Mouse (Mus musculus) v-Abl transformed pro-B cells (cell line): Measurements from ENCODE around the gene Scaf1.

Experiments used
- in situ Hi-C, 2 experiments: fragments of 400-800 bp; cut with MboI; formaldehyde crosslinking; loops; one replicate each; pipeline ENCODE4 v1.15.1; 2025; ENCODE audit not compliant: unreplicated experiment in 2 of 2

Gene Scaf1

GRCm38 (mm10) chr7:44997940-44998428, 18.2 kb downstream of the Scaf1 start:
- in situ Hi-C loops = no loop called here

DNA sequence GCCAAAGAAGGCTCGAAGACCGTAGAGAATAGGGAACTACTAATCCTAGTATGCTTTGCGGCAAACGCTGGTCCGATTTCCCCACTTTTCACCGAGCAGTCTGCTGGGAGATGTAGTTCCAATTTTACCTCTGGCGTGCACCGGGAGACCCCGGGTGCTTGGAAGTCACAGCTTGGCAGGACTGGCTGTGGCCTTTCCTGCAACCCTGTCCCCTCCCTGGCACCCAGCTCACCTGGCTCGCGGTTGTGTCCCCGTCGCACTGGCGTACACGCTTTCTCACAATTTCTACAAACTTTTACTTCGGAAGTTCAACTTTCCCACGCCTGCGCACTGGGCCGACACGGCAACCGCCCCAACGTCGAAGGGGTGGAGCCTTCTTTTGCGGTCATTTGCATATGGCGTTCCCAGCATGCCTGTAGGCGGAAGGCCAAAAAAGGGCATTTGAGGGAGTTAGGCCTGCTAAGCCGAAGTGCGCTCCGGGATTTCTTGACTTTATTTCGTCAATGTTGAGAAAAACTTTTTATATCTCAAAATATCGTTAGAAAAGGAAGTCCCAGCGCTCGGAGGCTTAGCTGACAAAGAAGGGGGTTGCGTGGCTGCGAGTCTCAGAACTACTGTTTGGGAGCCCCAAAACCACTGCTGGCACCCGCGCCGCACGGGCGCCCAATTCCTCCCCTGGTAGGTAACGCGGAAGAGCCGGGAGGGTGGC, 18.8 kb downstream of the Scaf1 start, which contains the start of gene Irf3:
Gene Irf3, plus strand, starts transcription at position 418 of the 709 bp plus-strand sequence.
- in situ Hi-C loops = no loop called here

GRCm38 (mm10) chr7:44996672-44997071, 19.5 kb downstream of the Scaf1 start:
- in situ Hi-C loops = no loop called here

- in situ Hi-C loops = loop anchor here (5.0 to 10.0 kb wide), 4 partner anchors 48 to 168 kb away; partner anchors contain the start of genes Aldh16a1 (in 1 of the 2), Pih1d1 (in 1 of the 2) and Rpl13a (in 1 of the 2)
These were observed 29.1 kb downstream of the Scaf1 start for GRCm38 (mm10) chr7:44986879-44987718.

DNA sequence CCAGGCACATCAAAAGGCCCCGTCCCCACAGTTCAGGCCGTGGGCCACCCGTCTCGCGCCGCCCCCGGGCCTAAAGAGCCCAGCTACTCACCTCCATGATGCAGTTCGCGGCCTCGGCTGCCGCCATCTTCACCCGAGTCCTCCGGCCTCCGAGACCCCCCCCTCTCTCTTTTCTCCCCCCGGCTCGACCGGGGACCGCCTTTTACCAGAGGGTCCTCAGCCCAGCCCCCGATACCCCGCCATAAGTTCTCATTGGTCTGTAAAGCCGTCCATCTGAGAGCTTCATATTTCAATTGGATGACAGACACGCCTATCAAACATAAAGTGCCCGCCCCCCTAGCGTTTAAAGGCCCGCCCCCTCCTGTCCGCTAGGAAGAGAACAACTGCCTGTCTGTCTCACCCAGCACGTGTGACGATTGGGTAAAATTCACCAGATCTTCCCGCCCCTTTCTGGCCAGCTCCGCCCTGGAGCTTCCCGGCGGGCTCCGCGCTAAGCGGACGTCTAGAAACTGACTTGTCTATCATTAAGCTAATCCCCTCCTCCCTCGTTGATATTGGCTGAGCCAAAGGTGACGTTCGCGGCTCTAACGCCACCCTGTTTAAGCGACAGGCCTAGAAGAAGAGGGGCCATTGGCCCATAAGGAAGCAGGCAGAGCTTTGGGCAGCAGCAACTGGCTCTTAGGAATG, 29.8 kb downstream of the Scaf1 start, which contains the start of gene Prmt1:
Gene Prmt1, minus strand, starts transcription at position 377 of the 687 bp plus-strand sequence.
- in situ Hi-C loops = loop anchor here (5.0 to 10.0 kb wide), 4 partner anchors 48 to 168 kb away; partner anchors contain the start of genes Aldh16a1 (in 1 of the 2), Pih1d1 (in 1 of the 2) and Rpl13a (in 1 of the 2)

- in situ Hi-C loops = loop anchor here (5.0 to 10.0 kb wide), 4 partner anchors 49 to 169 kb away; partner anchors contain the start of genes Aldh16a1 (in 1 of the 2), Pih1d1 (in 1 of the 2) and Rpl13a (in 1 of the 2)
These were observed 30.5 kb downstream of the Scaf1 start for GRCm38 (mm10) chr7:44985595-44986191.

GRCm38 (mm10) chr7:44984833-44985164, 31.4 kb downstream of the Scaf1 start:
- in situ Hi-C loops = loop anchor here (5.0 to 10.0 kb wide), 5 partner anchors 50 to 170 kb away; partner anchors contain the start of genes Aldh16a1 (in 1 of the 2), Pih1d1 (in 1 of the 2) and Rpl13a (in 1 of the 2)

DNA sequence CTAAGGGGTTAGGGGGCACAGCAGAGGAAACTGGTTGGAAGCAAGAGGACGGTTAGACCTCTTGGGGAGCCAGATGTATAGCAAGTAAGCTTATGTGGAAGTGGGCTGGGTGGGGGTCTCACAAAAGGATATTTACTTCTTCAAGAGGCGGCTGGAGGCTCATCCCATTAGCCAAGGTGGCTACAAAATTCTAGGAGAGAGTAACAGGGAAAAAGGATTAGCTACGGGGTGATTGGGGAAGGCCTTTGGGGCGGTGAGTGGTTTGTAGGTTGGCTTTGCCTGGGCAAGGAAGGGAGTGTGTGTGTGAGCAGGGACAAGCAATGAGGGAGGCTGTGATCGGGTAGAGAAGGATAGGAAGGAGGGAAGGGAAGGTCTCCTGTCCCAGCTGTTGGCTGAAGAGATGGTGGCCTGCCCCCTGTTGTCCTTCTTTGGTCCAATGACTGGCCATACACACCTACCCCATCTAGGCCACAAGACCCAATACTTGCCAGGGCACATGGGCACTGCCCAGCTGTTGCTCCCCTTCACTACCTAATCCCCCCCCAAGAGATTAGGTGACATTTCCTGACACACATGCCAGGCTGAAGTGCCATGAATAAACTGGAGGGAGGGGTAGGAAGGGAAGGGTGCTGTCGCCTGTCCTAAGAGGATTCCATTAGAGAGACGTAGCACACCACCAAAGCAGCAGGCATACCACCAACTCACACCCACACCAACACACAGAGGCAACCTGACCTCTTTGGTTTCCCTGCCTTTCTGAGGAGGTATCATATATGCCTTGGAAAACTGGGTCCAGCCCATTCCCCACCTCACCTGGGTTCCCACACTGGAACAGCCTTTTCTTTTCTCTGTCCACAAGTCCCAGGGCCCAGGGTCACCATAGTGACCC, 32.0 kb downstream of the Scaf1 start:
- in situ Hi-C loops = loop anchor here in 1 of 2 experiments (5.0 to 10.0 kb wide), 3 partner anchors 51 to 171 kb away; partner anchors contain the start of genes Aldh16a1 and Pih1d1

DNA sequence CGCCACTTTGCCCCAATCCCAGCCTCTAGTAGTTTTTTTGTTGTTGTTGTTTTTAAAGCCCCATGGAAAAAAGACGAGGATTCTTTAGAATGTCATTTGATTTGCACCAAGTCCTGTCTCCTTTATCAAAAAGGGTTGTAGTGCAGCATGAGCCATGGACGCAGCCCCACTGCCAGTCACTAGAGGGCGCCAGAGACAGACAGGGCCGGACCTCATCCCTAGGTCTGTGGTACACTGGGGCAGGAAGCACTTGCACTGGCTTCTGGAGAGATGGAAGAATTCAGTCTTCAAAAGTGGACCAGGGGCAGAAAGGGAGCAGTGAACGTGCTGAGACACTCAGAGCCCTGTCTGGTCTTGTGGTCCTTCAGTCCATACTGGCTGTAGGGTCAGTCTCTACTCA, 33.1 kb downstream of the Scaf1 start:
- in situ Hi-C loops = loop anchor here in 1 of 2 experiments (5.0 to 10.0 kb wide), 3 partner anchors 52 to 172 kb away; partner anchors contain the start of genes Aldh16a1 and Pih1d1

GRCm38 (mm10) chr7:44981539-44981938, 34.6 kb downstream of the Scaf1 start:
- in situ Hi-C loops = loop anchor here in 1 of 2 experiments (5.0 to 10.0 kb wide), 3 partner anchors 53 to 173 kb away; partner anchors contain the start of genes Aldh16a1 and Pih1d1

DNA sequence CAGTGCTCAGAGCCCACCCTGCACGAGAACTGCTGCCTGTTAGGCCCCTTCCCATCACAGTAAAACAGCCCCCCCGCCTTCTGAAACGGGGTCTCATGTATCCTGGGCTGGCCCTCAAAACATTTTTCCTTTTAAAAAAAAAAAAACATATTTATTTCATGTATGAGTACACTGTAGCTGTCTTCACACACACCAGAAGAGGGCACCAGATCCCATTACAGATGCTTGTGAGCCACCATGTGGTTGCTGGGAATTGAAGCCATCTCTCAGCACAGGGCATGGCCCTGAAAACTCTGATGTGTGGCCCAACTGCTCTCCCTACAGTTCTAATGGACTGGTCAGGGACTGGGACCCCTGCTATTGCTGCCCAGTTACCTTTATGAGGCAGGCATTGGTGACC, 37.9 kb downstream of the Scaf1 start:
- in situ Hi-C loops = no loop called here

GRCm38 (mm10) chr7:44975117-44975419, 41.1 kb downstream of the Scaf1 start:
- in situ Hi-C loops = no loop called here

GRCm38 (mm10) chr7:44974383-44975116, 41.6 kb downstream of the Scaf1 start, which contains the start of gene Cpt1c:
Gene Cpt1c (minus strand): TSS chr7:44974851.
- in situ Hi-C loops = loop anchor here in 1 of 2 experiments (25.0 kb wide), 1 partner anchor 712 kb away; the partner anchor contains the start of genes Acp4 and Gm15517

- in situ Hi-C loops = loop anchor here in 1 of 2 experiments (25.0 kb wide), 1 partner anchor 711 kb away; the partner anchor contains the start of genes Acp4 and Gm15517
These were observed 42.6 kb downstream of the Scaf1 start for GRCm38 (mm10) chr7:44973415-44974130.

DNA sequence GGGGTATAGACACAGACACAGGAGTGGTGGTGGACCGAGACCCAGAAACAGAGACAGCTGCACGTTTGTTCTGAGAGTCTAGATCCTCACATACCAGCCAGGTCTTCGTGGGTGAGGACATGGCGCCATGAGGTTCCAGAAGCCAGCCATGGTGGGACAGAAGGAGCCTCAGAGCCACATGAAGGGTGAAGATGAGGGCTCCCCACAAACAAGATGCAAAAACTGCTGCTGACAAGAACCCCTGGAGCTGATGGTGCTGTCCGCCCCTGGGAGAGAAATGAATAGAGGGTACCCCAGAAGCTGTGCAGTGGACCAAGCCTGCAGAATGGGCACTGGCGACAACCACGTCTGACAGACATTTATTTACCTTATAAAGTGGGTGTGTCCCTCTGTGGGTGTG, 45.0 kb downstream of the Scaf1 start:
- in situ Hi-C loops = loop anchor here in 1 of 2 experiments (25.0 kb wide), 1 partner anchor 709 kb away; the partner anchor contains the start of genes Acp4 and Gm15517

DNA sequence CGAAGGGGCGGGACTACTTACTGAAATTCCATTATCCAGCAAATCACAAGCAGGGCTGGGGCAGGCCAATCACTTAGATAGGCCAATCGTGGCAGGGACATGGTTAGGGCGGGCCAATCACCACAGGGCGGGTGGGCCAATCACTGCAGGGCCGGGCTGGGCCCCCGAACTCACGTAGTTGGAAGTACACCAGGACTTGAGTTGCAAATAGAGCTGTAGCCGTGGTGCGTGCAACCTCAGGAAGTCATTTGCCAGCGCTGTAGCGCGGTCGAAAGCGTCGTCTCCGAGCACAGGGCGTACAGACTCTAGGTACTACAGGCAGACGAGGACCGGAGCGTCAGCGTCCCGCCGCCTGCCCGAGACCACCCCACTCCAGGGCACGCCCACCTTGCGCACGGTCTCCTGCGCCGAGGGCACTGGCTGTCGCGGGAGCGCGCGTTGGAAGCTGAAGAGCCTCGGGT, 45.9 kb downstream of the Scaf1 start:
- in situ Hi-C loops = loop anchor here in 1 of 2 experiments (25.0 kb wide), 1 partner anchor 708 kb away; the partner anchor contains the start of genes Acp4 and Gm15517

DNA sequence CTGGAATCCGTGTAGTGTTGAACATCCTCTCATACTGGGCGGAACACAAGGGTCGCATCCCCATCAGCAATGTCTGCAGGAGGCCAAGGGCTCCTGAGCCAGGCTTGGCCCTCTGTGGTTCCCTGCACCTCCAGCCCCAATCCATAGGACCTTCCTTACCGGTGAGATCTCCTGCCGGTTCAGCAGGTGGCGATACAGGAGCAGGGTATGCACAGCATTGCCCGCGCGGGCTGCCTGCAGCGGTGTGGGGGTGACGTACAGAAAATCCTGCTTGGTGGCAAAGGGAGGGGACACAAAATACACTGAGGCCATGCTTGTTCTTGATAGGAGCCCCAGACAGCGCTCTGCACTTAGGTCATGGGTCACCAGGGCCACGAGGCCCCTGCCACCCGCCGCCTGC, 49.5 kb downstream of the Scaf1 start:
- in situ Hi-C loops = loop anchor here in 1 of 2 experiments (25.0 kb wide), 1 partner anchor 704 kb away; the partner anchor contains the start of genes Acp4 and Gm15517
